Mouse (Mus musculus) olfactory bulb, adult 2 months (tissue): Measurements from ENCODE around the gene Hivep2.

Source experiments
- CTCF ChIP-seq: fragments of 200-500 bp; IDR thresholded peaks from 2 replicates; pipeline ENCODE4 v1.5.1; 2012; ENCODE audit warnings: low read depth, mild to moderate bottlenecking, low read length, moderate library complexity; ENCODE audit not compliant: insufficient read depth
- POLR2A ChIP-seq: fragments of 200-500 bp; IDR thresholded peaks from 2 replicates; pipeline ENCODE4 v1.6.1; 2012; ENCODE audit warnings: mild to moderate bottlenecking, low read depth, low read length, moderate library complexity; ENCODE audit not compliant: insufficient read depth

GRCm38 (mm10) chr10:14075767-14076166 lies 109.9 kb downstream of the Hivep2 start:
- TF ChIP-seq CTCF, result no peak
- TF ChIP-seq POLR2A, result no peak
